8 mouse cellular contexts compared by ENCODE assay signal in genomic region chr13:62887712-62888441, GRCm38 (mm10). TPM values are rescaled to one million over a fixed set of nuclear protein-coding genes. Genes with fewer than 3 reads are reported as not detected.
DNase-seq lines count a peak whose midpoint lies in the region; ATAC-seq and TF ChIP-seq lines count a peak whose summit lies in the region.

Gene Fbp1, minus strand, starts transcription at chr13:62888282.

- ATAC-seq in heart, embryonic 13.5 days (ENCODE audit: extremely low read depth, insufficient number of reproducible peaks, low FRiP score, low TSS enrichment), result no peak
- ATAC-seq in intestine, postnatal 0 days, result peak; percentile 94
- ATAC-seq in lung, postnatal 0 days, result peak; percentile 21

- peaks cover 52% of the 10 kb centered on the region for H3K27me3 ChIP-seq in heart, embryonic 13.5 days (replicated peaks)
- no peaks in the 10 kb centered on the region for H3K27me3 ChIP-seq in intestine, postnatal 0 days (replicated peaks; ENCODE audit: control insufficient read depth, insufficient read depth, low read length)
- no peaks in the 10 kb centered on the region for H3K27me3 ChIP-seq in lung, postnatal 0 days (replicated peaks; ENCODE audit: insufficient read depth, low read length)

- TF ChIP-seq CTCF in intestine, postnatal 0 days (IDR thresholded peaks at IDR 0.05; ENCODE audit: low read depth), result no peak
- TF ChIP-seq CTCF in lung, postnatal 0 days (IDR thresholded peaks at IDR 0.05), result no peak

- 0 out of 2 replicates have a peak, but pooled peaks cover 4% of the 10 kb centered on the region for H3K9me3 ChIP-seq in heart, embryonic 13.5 days
- H3K9me3 ChIP-seq in intestine, postnatal 0 days (ENCODE audit: control insufficient read depth), result no peaks in the 10 kb centered on the region
- H3K9me3 ChIP-seq in lung, postnatal 0 days (ENCODE audit: low read length), result no peaks in the 10 kb centered on the region

- H3K4me1 ChIP-seq in heart, embryonic 13.5 days, result peaks cover 8% of the 10 kb centered on the region
- H3K4me1 ChIP-seq in intestine, postnatal 0 days (replicated peaks; ENCODE audit: control insufficient read depth, insufficient read depth, low read length), result no peaks in the 10 kb centered on the region
- H3K4me1 ChIP-seq in lung, postnatal 0 days (ENCODE audit: insufficient read depth, low read depth, low read length), result no peaks in the 10 kb centered on the region

- H3K4me3 ChIP-seq in heart, embryonic 13.5 days, result peak within 1 kb of the TSS; percentile 39
- peak within 1 kb of the TSS; percentile 35 for H3K4me3 ChIP-seq in intestine, postnatal 0 days (ENCODE audit: low read depth, low read length)
- H3K4me3 ChIP-seq in lung, postnatal 0 days (ENCODE audit: low read depth, low read length), result peak within 1 kb of the TSS; percentile 16

- H3K27ac ChIP-seq in heart, embryonic 13.5 days (replicated peaks), result no peak within 1 kb of the TSS
- H3K27ac ChIP-seq in intestine, postnatal 0 days (ENCODE audit: low read depth, low read length), result peak within 1 kb of the TSS; percentile 21
- no peak within 1 kb of the TSS for H3K27ac ChIP-seq in lung, postnatal 0 days (ENCODE audit: low read length)

- 4% methylated on average over 29 of the region's 29 CpGs for WGBS in heart, embryonic 13.5 days
- 7% methylated on average over 29 of the region's 29 CpGs for WGBS in intestine, postnatal 0 days
- 5% methylated on average over 29 of the region's 29 CpGs for WGBS in lung, postnatal 0 days

- H3K9ac ChIP-seq in heart, embryonic 13.5 days, result peak within 1 kb of the TSS; percentile 45; the same call in 1 of the 2 replicates
- H3K9ac ChIP-seq in intestine, postnatal 0 days (ENCODE audit: low read depth, low read length), result peak within 1 kb of the TSS; percentile 27; the same call in 1 of the 2 replicates
- H3K9ac ChIP-seq in lung, postnatal 0 days (replicated peaks; ENCODE audit: low read depth), result no peak within 1 kb of the TSS

- no peak for TF ChIP-seq EP300 in lung, postnatal 0 days (IDR thresholded peaks at IDR 0.05)

- H3K36me3 ChIP-seq in heart, embryonic 13.5 days, result no peaks in the 10 kb centered on the region
- H3K36me3 ChIP-seq in intestine, postnatal 0 days (ENCODE audit: control insufficient read depth, insufficient read depth), result no peaks in the 10 kb centered on the region
- H3K36me3 ChIP-seq in lung, postnatal 0 days (ENCODE audit: insufficient read depth, low read length), result no peaks in the 10 kb centered on the region

- intact Hi-C loops in heart, postnatal 10 days (cut with DNase I), result no loop called here

- DNase-seq in heart, postnatal 10 days, result no peak
- DNase-seq in embryo, embryonic 10.5 days (ENCODE audit: low spot score), result peak; percentile 22
- no peak for DNase-seq in lung, postnatal 0 days (ENCODE audit: low spot score)
- DNase-seq in thymus, adult 18-20 months, result peak; percentile 39 to 49
- DNase-seq in frontal cortex, postnatal 25 days (ENCODE audit: low spot score in 2 of 2), result no peak
- DNase-seq in yolk sac, embryonic 10.5 days (ENCODE audit: low spot score), result no peak

- H3K4me2 ChIP-seq in heart, embryonic 13.5 days, result peak within 1 kb of the TSS; percentile 66
- H3K4me2 ChIP-seq in intestine, postnatal 0 days (replicated peaks; ENCODE audit: low read depth), result peak within 1 kb of the TSS; percentile 57
- H3K4me2 ChIP-seq in lung, postnatal 0 days (replicated peaks; ENCODE audit: low read depth, low read length), result peak within 1 kb of the TSS; percentile 53

RNA-seq across cellular contexts. Expression of gene Fbp1, which starts in this region (rescaled TPM):
- 0.36 and 0.44 TPM in 2 replicates for polyA plus RNA-seq in heart, embryonic 13.5 days (2015; fragmentation: Nextera tagmentation; extraction: Ambion mirVana)
- not detected for total RNA-seq in heart, postnatal 10 days (2021)
- polyA plus RNA-seq in intestine, postnatal 0 days (2015; fragmentation: Nextera tagmentation; extraction: Ambion mirVana), result 529 and 593 TPM in 2 replicates
- 1.1 and 2.4 TPM in 2 replicates for polyA plus RNA-seq in lung, postnatal 0 days (2015; fragmentation: Nextera tagmentation; extraction: Ambion mirVana)

Comparison
In these comparisons a context has a peak if more than half of its experiments do, and no peak if none do; other contexts are left out.
1. RNA of gene Fbp1 (polyA plus RNA-seq): 529 to 593 TPM in intestine, postnatal 0 days; 1.1 to 2.4 TPM in lung, postnatal 0 days and 0.36 to 0.44 TPM in heart, embryonic 13.5 days; every median in the first group is over 100 times any median in the second.
2. DNase-seq: peak in embryo, embryonic 10.5 days (single experiment) and thymus, adult 18-20 months (2 of 2); none in heart, postnatal 10 days (0 of 2), lung, postnatal 0 days (single experiment), frontal cortex, postnatal 25 days (0 of 2) and yolk sac, embryonic 10.5 days (single experiment).
3. Peak in every context shown above with its lines, with median percentiles within 50 percentile points of each other: H3K4me2 ChIP-seq and H3K4me3 ChIP-seq.